Mouse (Mus musculus) midbrain, embryonic 14.5 days (tissue): ENCODE results near the gene Chd9. TPM values are rescaled to one million over a fixed set of nuclear protein-coding genes. Genes with fewer than 3 reads are reported as not detected.

Experiments
- ATAC-seq: fragments of 200-750 bp; cut with Nextera tagmentation; 2 replicates; pipeline ENCODE4 v1.8.0; 2017; ENCODE audit warnings: moderate number of reproducible peaks, moderate library complexity; ENCODE audit not compliant: low FRiP score, low TSS enrichment
- DNase-seq: peaks from one replicate; pipeline ENCODE4 v3.0.0-alpha.2; 2015
- H3K27ac ChIP-seq: fragments of 300-500 bp; sonication (generic); replicated peaks from 2 replicates; pipeline ENCODE4 v1.5.1; 2014; ENCODE audit warnings: mild to moderate bottlenecking, low read depth, low read length, moderate library complexity
- H3K27me3 ChIP-seq: fragments of 300-500 bp; sonication (generic); 2 replicates; pipeline ENCODE4 v1.6.1; 2014; ENCODE audit warnings: low read length, control low read depth, mixed read lengths; ENCODE audit not compliant: control insufficient read depth, insufficient read depth
- H3K36me3 ChIP-seq: fragments of 300-500 bp; sonication (generic); 2 replicates; pipeline ENCODE4 v1.6.1; 2014; ENCODE audit warnings: low read length, control low read depth; ENCODE audit not compliant: control insufficient read depth, insufficient read depth
- H3K4me1 ChIP-seq: fragments of 300-500 bp; sonication (generic); 2 replicates; pipeline ENCODE4 v1.6.1; 2014; ENCODE audit warnings: mild to moderate bottlenecking, antibody characterized with exemption, low read length, control low read depth; ENCODE audit not compliant: control insufficient read depth, insufficient read depth
- H3K4me2 ChIP-seq: fragments of 300-500 bp; sonication (generic); 2 replicates; pipeline ENCODE4 v1.6.1; 2014; ENCODE audit warnings: mild to moderate bottlenecking, low read length, moderate library complexity
- H3K4me3 ChIP-seq: fragments of 300-500 bp; sonication (generic); replicated peaks from 2 replicates; pipeline ENCODE4 v1.5.1; 2014; ENCODE audit warnings: low read depth, low read length
- H3K9ac ChIP-seq: fragments of 300-500 bp; sonication (generic); replicated peaks from 2 replicates; pipeline ENCODE4 v1.6.1; 2014; ENCODE audit warnings: mild to moderate bottlenecking, low read length, moderate library complexity
- H3K9me3 ChIP-seq: fragments of 300-500 bp; sonication (generic); 2 replicates; pipeline ENCODE4 v1.6.1; 2016; ENCODE audit warnings: low read length, control low read depth, mixed read lengths; ENCODE audit not compliant: control insufficient read depth
- WGBS: fragments of 180-500 bp; shearing (Covaris S2); extraction: QIAGEN DNeasy Blood & Tissue Kit; methylation state at CpG from one replicate; pipeline ENCODE4 v1.1.7; 2014; 5-methylcytosine and 5-hydroxymethylcytosine counted together
- polyA plus RNA-seq: library from polyadenylated mRNA; unstranded; fragments of >200 nt; fragmentation: Nextera tagmentation; extraction: Ambion mirVana; gene quantifications from 2 replicates; pipeline ENCODE4 v1.2.1, GENCODE M21; 2014

Chd9 gene
- polyA plus RNA-seq, 1 experiment from 2014 or later: 90.8 TPM

DNA sequence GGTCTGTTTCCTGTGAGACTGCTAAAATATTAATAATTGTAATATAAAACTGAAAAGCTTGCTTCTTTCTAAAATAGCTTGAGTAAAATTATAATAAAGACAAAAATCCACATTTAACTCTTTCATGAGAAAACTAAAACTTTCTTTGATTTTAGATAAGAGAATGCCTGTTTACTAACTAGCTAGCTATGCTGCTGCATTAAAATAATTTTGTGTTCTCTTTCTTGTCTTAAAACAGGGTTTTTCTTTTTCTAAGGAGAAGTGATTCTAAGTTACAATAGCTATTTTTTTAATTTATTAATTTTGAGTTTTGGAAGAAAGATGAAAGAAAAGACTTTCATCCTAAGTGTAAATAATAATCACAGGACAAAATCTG lies 127.6 kb downstream of the Chd9 start:
- peak overlapping the region; percentile 48 for H3K4me3 ChIP-seq
- peak overlapping the region; percentile 95 for H3K27ac ChIP-seq
- ATAC-seq (no peak), DNase-seq (no peak)
- H3K9me3 ChIP-seq: no peaks in the 10 kb centered on the region
- H3K36me3 ChIP-seq: peaks cover 5% of the 10 kb centered on the region; the same call in 1 of the 2 replicates
- peak overlapping the region; percentile 84 for H3K4me2 ChIP-seq
- peak overlapping the region; percentile 65 for H3K9ac ChIP-seq
- H3K4me1 ChIP-seq: peaks cover 28% of the 10 kb centered on the region
- no peaks in the 10 kb centered on the region for H3K27me3 ChIP-seq

- peak overlapping the region; percentile 84 for H3K4me2 ChIP-seq
- H3K27ac ChIP-seq: no peak overlapping the region; the same call in 1 of the 2 replicates
- no peaks in the 10 kb centered on the region for H3K9me3 ChIP-seq
- peak; percentile 31 for DNase-seq
- peaks cover 31% of the 10 kb centered on the region for H3K4me1 ChIP-seq
- H3K9ac ChIP-seq: peak overlapping the region; percentile 36
- peaks cover 7% of the 10 kb centered on the region; the same call in 1 of the 2 replicates for H3K36me3 ChIP-seq
- no peaks in the 10 kb centered on the region for H3K27me3 ChIP-seq
- 23% methylated on average over 9 of the region's 9 CpGs for WGBS
- H3K4me3 ChIP-seq: peak overlapping the region; percentile 48
- no peak for ATAC-seq
Observed at GRCm38 (mm10) chr8:90956390-90956789, 128.2 kb downstream of the Chd9 start.

- ATAC-seq (no peak), DNase-seq (peak; percentile 14)
- no peak overlapping the region for H3K27ac ChIP-seq
- H3K9ac ChIP-seq: peak overlapping the region; percentile 46
- peaks cover 7% of the 10 kb centered on the region; the same call in 1 of the 2 replicates for H3K36me3 ChIP-seq
- peak overlapping the region; percentile 84 for H3K4me2 ChIP-seq
- H3K9me3 ChIP-seq: no peaks in the 10 kb centered on the region
- H3K4me3 ChIP-seq: peak overlapping the region; percentile 48
- H3K27me3 ChIP-seq: no peaks in the 10 kb centered on the region
- peaks cover 34% of the 10 kb centered on the region for H3K4me1 ChIP-seq
Observed at GRCm38 (mm10) chr8:90957711-90958110, 129.6 kb downstream of the Chd9 start.

DNA sequence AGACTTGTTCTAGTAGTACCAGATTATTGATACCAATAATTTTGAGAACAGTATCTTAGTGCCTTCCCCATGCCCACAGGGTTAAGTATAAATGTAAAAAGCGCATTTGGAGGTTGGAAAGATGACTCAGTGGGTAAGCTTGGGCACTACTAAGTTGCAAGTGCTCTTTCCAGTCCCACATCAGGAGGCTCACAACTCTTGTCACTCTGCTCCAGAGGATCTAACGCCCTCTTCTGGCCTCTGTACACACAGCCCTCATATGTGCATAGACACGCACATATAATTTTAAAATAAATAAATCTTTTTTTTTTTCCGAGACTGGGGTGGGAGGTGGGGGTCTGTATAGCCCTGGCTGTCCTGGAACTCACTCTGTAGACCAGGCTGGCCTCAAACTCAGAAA lies 131.6 kb downstream of the Chd9 start:
- Histone ChIP-seq H3K9ac (no peak overlapping the region), H3K27ac (no peak overlapping the region), H3K27me3 (no peaks in the 10 kb centered on the region), H3K4me1 (peaks cover 30% of the 10 kb centered on the region), H3K4me2 (peak overlapping the region; percentile 84; the same call in 1 of the 2 replicates), H3K36me3 (peaks cover 7% of the 10 kb centered on the region; the same call in 1 of the 2 replicates), H3K9me3 (no peaks in the 10 kb centered on the region), H3K4me3 (no peak overlapping the region)
- no peak for DNase-seq
- ATAC-seq: no peak
- WGBS: 92% methylated on average over 4 of the region's 4 CpGs

DNA sequence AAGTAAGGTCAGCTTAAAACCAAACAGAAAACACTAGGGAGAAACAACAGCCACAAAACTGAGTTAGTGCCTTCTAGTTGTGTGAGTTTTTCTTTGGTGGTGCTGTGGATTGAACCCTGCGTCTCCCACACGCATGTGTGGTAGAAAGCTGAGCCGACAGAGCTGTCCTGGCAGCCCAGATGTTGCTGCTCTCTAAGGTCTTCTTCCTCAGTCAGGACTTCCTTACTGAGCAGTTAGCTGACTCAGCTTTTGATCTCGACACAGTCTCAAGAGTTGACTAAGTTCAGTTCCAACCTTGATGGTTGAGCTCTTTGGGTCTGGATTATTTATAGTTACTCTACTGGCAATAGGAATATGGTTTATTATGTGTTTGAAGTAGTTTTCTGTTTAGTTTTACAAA lies 133.5 kb downstream of the Chd9 start:
- peaks cover 30% of the 10 kb centered on the region for H3K4me1 ChIP-seq
- ATAC-seq: no peak

GRCm38 (mm10) chr8:90964044-90964443 lies 135.9 kb downstream of the Chd9 start:
- Histone ChIP-seq H3K9ac (no peak overlapping the region), H3K4me3 (no peak overlapping the region), H3K36me3 (peaks cover 7% of the 10 kb centered on the region; the same call in 1 of the 2 replicates), H3K27ac (no peak overlapping the region), H3K4me2 (no peak overlapping the region), H3K4me1 (peaks cover 21% of the 10 kb centered on the region), H3K9me3 (no peaks in the 10 kb centered on the region), H3K27me3 (no peaks in the 10 kb centered on the region)
- DNase-seq (no peak), ATAC-seq (no peak)
- WGBS: 83% methylated on average over 2 of the region's 2 CpGs

More for the DNA sequence above, 133.5 kb downstream of the Chd9 start:
- H3K36me3 ChIP-seq: peaks cover 7% of the 10 kb centered on the region; the same call in 1 of the 2 replicates
- WGBS: 90% methylated on average over 4 of the region's 4 CpGs
- no peaks in the 10 kb centered on the region for H3K27me3 ChIP-seq
- H3K9me3 ChIP-seq: no peaks in the 10 kb centered on the region
- H3K4me2 ChIP-seq: no peak overlapping the region
- H3K4me3 ChIP-seq: no peak overlapping the region
- no peak overlapping the region for H3K27ac ChIP-seq
- no peak overlapping the region for H3K9ac ChIP-seq
- no peak for DNase-seq

- peaks cover 8% of the 10 kb centered on the region for H3K4me1 ChIP-seq
- H3K36me3 ChIP-seq: peaks cover 3% of the 10 kb centered on the region; the same call in 1 of the 2 replicates
- no peak overlapping the region for H3K27ac ChIP-seq
- 95% methylated on average over 9 of the region's 9 CpGs for WGBS
- no peak overlapping the region for H3K4me2 ChIP-seq
- no peak overlapping the region for H3K4me3 ChIP-seq
- H3K27me3 ChIP-seq: no peaks in the 10 kb centered on the region
- DNase-seq: no peak
- no peaks in the 10 kb centered on the region for H3K9me3 ChIP-seq
- no peak for ATAC-seq
- no peak overlapping the region for H3K9ac ChIP-seq
Observed at GRCm38 (mm10) chr8:90965467-90966170, 137.5 kb downstream of the Chd9 start.

DNA sequence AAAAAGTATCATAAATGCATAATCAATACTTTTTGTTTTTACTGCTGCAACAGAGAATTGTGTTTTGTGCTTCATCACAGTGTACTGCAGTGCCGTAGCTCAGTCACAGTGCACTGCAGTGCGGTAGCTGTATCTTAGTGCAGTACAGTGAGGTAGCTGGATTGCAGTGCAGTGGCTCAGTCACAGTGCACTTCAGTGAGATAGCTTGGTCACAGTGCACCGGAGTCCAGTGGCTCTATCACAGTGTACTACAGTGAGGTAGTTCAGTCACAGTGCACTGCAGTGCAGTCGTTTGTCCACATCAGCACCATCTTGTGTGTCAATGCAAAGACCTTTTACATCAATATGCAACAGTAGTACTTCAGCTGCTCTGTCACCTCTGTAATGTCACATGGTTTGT lies 140.2 kb downstream of the Chd9 start:
- Histone ChIP-seq H3K4me2 (no peak overlapping the region), H3K4me3 (no peak overlapping the region), H3K9me3 (no peaks in the 10 kb centered on the region), H3K9ac (no peak overlapping the region), H3K36me3 (peaks cover 4% of the 10 kb centered on the region; the same call in 1 of the 2 replicates), H3K27ac (no peak overlapping the region), H3K27me3 (no peaks in the 10 kb centered on the region), H3K4me1 (no peaks in the 10 kb centered on the region)
- 97% methylated on average over 4 of the region's 4 CpGs for WGBS
- ATAC-seq: no peak
- DNase-seq: no peak

DNA sequence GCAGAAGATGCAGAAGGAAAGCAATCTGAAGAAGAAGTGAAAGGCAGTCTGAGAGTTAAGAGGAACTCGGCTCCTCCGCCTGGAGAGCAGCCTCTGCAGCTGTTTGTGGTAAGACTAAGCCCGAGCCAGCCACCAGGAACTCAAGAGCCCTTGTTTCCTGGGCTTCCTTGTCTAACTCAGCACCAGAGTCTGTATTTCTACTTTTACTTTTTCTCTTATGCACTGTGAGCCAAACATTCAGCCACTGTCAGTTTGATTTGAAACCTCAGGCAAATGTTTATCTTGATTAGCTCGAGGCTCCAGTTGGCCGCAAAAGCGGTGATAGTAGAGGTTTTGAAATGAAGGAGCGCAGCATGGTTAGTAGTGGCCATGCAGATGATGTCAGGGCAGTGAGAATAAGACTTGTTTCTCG lies 148.8 kb downstream of the Chd9 start:
- Histone ChIP-seq H3K4me1 (no peaks in the 10 kb centered on the region), H3K27ac (no peak overlapping the region), H3K36me3 (peaks cover 68% of the 10 kb centered on the region), H3K4me2 (no peak overlapping the region), H3K4me3 (no peak overlapping the region), H3K9ac (no peak overlapping the region), H3K27me3 (no peaks in the 10 kb centered on the region), H3K9me3 (no peaks in the 10 kb centered on the region)
- no peak for DNase-seq
- WGBS: 91% methylated on average over 8 of the region's 8 CpGs
- ATAC-seq: no peak
